Mouse (Mus musculus): ENCODE data around the gene Ergic1. TPM values are rescaled to one million over a fixed set of nuclear protein-coding genes. Genes with fewer than 3 reads are reported as not detected.

The Ergic1 gene
- polyA plus RNA-seq, 1 experiment: 114 TPM

- Histone ChIP-seq H3K79me3 (ENCODE audit: low read depth) (no peaks in the 10 kb centered on the region), H3ac (ENCODE audit: control insufficient read depth, insufficient read length, low read depth) (no peak overlapping the region), H3K27me3 (ENCODE audit: control insufficient read depth, insufficient read depth, insufficient read length) (no peaks in the 10 kb centered on the region), H3K79me2 (ENCODE audit: control insufficient read depth, insufficient read depth) (no peaks in the 10 kb centered on the region), H3K36me3 (ENCODE audit: control insufficient read depth, insufficient read depth) (no peaks in the 10 kb centered on the region), H3K4me3 (ENCODE audit: insufficient read depth, poor library complexity, severe bottlenecking) (no peak overlapping the region)
- TF ChIP-seq MYOG (IDR thresholded peaks at IDR 0.05; ENCODE audit: control insufficient read depth, extremely low read depth, insufficient read length) (no peak), FOSL1 (IDR thresholded peaks at IDR 0.05; ENCODE audit: insufficient read depth, low read length, poor library complexity, severe bottlenecking) (no peak), CTCF (IDR thresholded peaks at IDR 0.05; ENCODE audit: control insufficient read depth, insufficient read depth, insufficient read length) (no peak), MAX (IDR thresholded peaks at IDR 0.05) (no peak), CEBPB (IDR thresholded peaks at IDR 0.05; ENCODE audit: low read depth) (no peak), USF1 (IDR thresholded peaks at IDR 0.05; ENCODE audit: low read depth) (no peak), MYOD1 (IDR thresholded peaks at IDR 0.05; ENCODE audit: control insufficient read depth, insufficient read length, low read depth) (no peak)
Observed at GRCm38 (mm10) chr17:26553033-26553432, 8.3 kb upstream of the Ergic1 start.

GRCm38 (mm10) chr17:26560526-26561289 lies 581 bp upstream of the Ergic1 start:
- TF ChIP-seq USF1 (IDR thresholded peaks at IDR 0.05; ENCODE audit: low read depth): no peak
- TF ChIP-seq MYOD1 (IDR thresholded peaks at IDR 0.05; ENCODE audit: control insufficient read depth, insufficient read length, low read depth): no peak
- TF ChIP-seq MYOG (IDR thresholded peaks at IDR 0.05; ENCODE audit: control insufficient read depth, extremely low read depth, insufficient read length): no peak
- TF ChIP-seq MAX (IDR thresholded peaks at IDR 0.05): no peak
- no peak for TF ChIP-seq CEBPB (IDR thresholded peaks at IDR 0.05; ENCODE audit: low read depth)
- no peak for TF ChIP-seq CTCF (IDR thresholded peaks at IDR 0.05; ENCODE audit: control insufficient read depth, insufficient read depth, insufficient read length)
- TF ChIP-seq FOSL1 (IDR thresholded peaks at IDR 0.05; ENCODE audit: insufficient read depth, low read length, poor library complexity, severe bottlenecking): no peak

DNA sequence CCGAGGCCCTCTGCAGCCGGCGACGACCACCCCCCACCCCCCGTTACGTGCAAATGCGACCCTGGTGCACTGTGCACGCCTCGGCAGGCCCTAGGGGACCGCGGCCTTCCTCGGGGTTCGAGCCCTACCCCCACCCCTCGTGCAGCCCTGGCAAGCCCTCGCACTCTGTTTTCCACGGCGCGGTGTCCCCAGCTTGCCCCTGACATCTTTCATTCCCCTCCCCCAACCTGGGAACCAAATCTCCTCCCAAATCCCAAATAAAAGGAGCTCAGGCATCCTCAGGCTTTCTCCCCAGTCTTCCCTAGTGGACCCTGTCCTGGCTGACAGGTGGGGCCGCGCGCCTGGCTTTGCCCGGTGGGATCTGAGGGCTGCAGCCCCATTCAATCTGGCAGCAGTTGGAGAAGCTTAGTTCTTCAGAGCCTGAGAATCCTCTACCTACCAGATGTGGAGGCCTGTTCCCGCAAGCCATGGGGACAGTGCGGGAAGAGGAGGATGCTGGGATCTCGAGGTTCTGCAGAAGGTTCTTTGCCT lies 427 bp downstream of the Ergic1 start, which contains the start of gene Dusp1:
TSS of gene Dusp1 (minus strand) at position 478 of the 531 bp plus-strand sequence.
- no peak for TF ChIP-seq CTCF (IDR thresholded peaks at IDR 0.05; ENCODE audit: control insufficient read depth, insufficient read depth, insufficient read length)
- no peak for TF ChIP-seq CEBPB (IDR thresholded peaks at IDR 0.05; ENCODE audit: low read depth)

More at GRCm38 (mm10) chr17:26560526-26561289, 581 bp upstream of the Ergic1 start:
- peaks cover 16% of the 10 kb centered on the region for H3K36me3 ChIP-seq (ENCODE audit: control insufficient read depth, insufficient read depth)
- H3K79me3 ChIP-seq (ENCODE audit: low read depth): peaks cover 38% of the 10 kb centered on the region
- H3K4me3 ChIP-seq (ENCODE audit: insufficient read depth, poor library complexity, severe bottlenecking): peak overlapping the region; percentile 89
- H3K79me2 ChIP-seq (ENCODE audit: control insufficient read depth, insufficient read depth): peaks cover 44% of the 10 kb centered on the region
- H3K27me3 ChIP-seq (ENCODE audit: control insufficient read depth, insufficient read depth, insufficient read length): no peaks in the 10 kb centered on the region
- H3ac ChIP-seq (ENCODE audit: control insufficient read depth, insufficient read length, low read depth): peak overlapping the region; percentile 38

GRCm38 (mm10) chr17:26562292-26562691 lies 1.0 kb downstream of the Ergic1 start:
- peak overlapping the region; percentile 98 for H3ac ChIP-seq (ENCODE audit: control insufficient read depth, insufficient read length, low read depth)
- no peak for TF ChIP-seq FOSL1 (IDR thresholded peaks at IDR 0.05; ENCODE audit: insufficient read depth, low read length, poor library complexity, severe bottlenecking)
- TF ChIP-seq USF1 (IDR thresholded peaks at IDR 0.05; ENCODE audit: low read depth): no peak
- TF ChIP-seq CTCF (IDR thresholded peaks at IDR 0.05; ENCODE audit: control insufficient read depth, insufficient read depth, insufficient read length): no peak
- no peak for TF ChIP-seq MAX (IDR thresholded peaks at IDR 0.05)
- TF ChIP-seq MYOG (IDR thresholded peaks at IDR 0.05; ENCODE audit: control insufficient read depth, extremely low read depth, insufficient read length): no peak
- TF ChIP-seq CEBPB (IDR thresholded peaks at IDR 0.05; ENCODE audit: low read depth): no peak
- no peak for TF ChIP-seq MYOD1 (IDR thresholded peaks at IDR 0.05; ENCODE audit: control insufficient read depth, insufficient read length, low read depth)
- peaks cover 25% of the 10 kb centered on the region for H3K36me3 ChIP-seq (ENCODE audit: control insufficient read depth, insufficient read depth)
- peaks cover 52% of the 10 kb centered on the region for H3K79me3 ChIP-seq (ENCODE audit: low read depth)
- H3K79me2 ChIP-seq (ENCODE audit: control insufficient read depth, insufficient read depth): peaks cover 59% of the 10 kb centered on the region
- peak overlapping the region; percentile 89 for H3K4me3 ChIP-seq (ENCODE audit: insufficient read depth, poor library complexity, severe bottlenecking)
- no peaks in the 10 kb centered on the region for H3K27me3 ChIP-seq (ENCODE audit: control insufficient read depth, insufficient read depth, insufficient read length)

More for the DNA sequence above, 427 bp downstream of the Ergic1 start, which contains the start of gene Dusp1:
- peak within 1 kb of the TSS; percentile 89 for H3K4me3 ChIP-seq (ENCODE audit: insufficient read depth, poor library complexity, severe bottlenecking)
- peak within 1 kb of the TSS; percentile 98 for H3ac ChIP-seq (ENCODE audit: control insufficient read depth, insufficient read length, low read depth)
- H3K79me2 ChIP-seq (ENCODE audit: control insufficient read depth, insufficient read depth): peaks cover 54% of the 10 kb centered on the region
- peaks cover 25% of the 10 kb centered on the region for H3K36me3 ChIP-seq (ENCODE audit: control insufficient read depth, insufficient read depth)
- no peaks in the 10 kb centered on the region for H3K27me3 ChIP-seq (ENCODE audit: control insufficient read depth, insufficient read depth, insufficient read length)
- H3K79me3 ChIP-seq (ENCODE audit: low read depth): peaks cover 48% of the 10 kb centered on the region

GRCm38 (mm10) chr17:26563476-26563875 lies 2.2 kb downstream of the Ergic1 start:
- Histone ChIP-seq H3ac (ENCODE audit: control insufficient read depth, insufficient read length, low read depth) (no peak overlapping the region), H3K36me3 (ENCODE audit: control insufficient read depth, insufficient read depth) (peaks cover 36% of the 10 kb centered on the region), H3K79me3 (ENCODE audit: low read depth) (peaks cover 64% of the 10 kb centered on the region), H3K79me2 (ENCODE audit: control insufficient read depth, insufficient read depth) (peaks cover 71% of the 10 kb centered on the region), H3K27me3 (ENCODE audit: control insufficient read depth, insufficient read depth, insufficient read length) (no peaks in the 10 kb centered on the region), H3K4me3 (ENCODE audit: insufficient read depth, poor library complexity, severe bottlenecking) (no peak overlapping the region)
- no peak for TF ChIP-seq FOSL1 (IDR thresholded peaks at IDR 0.05; ENCODE audit: insufficient read depth, low read length, poor library complexity, severe bottlenecking)
- TF ChIP-seq CEBPB (IDR thresholded peaks at IDR 0.05; ENCODE audit: low read depth): no peak
- TF ChIP-seq USF1 (IDR thresholded peaks at IDR 0.05; ENCODE audit: low read depth): no peak
- no peak for TF ChIP-seq MYOD1 (IDR thresholded peaks at IDR 0.05; ENCODE audit: control insufficient read depth, insufficient read length, low read depth)
- TF ChIP-seq CTCF (IDR thresholded peaks at IDR 0.05; ENCODE audit: control insufficient read depth, insufficient read depth, insufficient read length): no peak
- no peak for TF ChIP-seq MYOG (IDR thresholded peaks at IDR 0.05; ENCODE audit: control insufficient read depth, extremely low read depth, insufficient read length)
- TF ChIP-seq MAX (IDR thresholded peaks at IDR 0.05): no peak
